Mouse (Mus musculus): Measurements from ENCODE around the gene 4931428F04Rik. TPM values are rescaled to one million over a fixed set of nuclear protein-coding genes. Genes with fewer than 3 reads are reported as not detected.

4931428F04Rik gene
- total and polyA plus RNA-seq, 2 experiments from 2014 or later: 70.9 to 146 TPM

DNA sequence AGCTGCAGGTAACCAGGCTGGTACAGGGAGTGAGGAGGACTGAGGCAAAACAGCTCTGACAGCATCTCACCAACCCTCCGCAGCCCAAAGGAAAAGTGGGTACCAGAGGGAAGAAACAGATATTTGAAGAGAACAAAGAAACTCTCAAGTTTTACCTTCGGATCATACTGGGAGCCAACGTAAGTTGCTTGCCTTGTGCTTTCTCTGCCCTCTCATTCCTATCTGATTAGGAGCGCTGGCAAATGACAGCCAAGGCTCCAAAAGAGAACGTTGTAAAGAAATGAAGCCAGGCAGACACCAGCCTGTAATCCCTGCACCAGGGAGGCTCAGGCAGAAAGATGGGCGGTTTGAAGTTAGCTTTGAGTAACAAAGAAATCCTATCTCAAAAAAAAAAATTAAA lies 37.3 kb upstream of the 4931428F04Rik start:
- Histone ChIP-seq H3K9ac (peak overlapping the region; percentile 80), H3K27me3 (ENCODE audit: insufficient read depth, low read length) (no peaks in the 10 kb centered on the region), H3K4me3 (ENCODE audit: low read depth, low read length) (peak overlapping the region; percentile 57), H3K4me1 (ENCODE audit: insufficient read depth) (peaks cover 16% of the 10 kb centered on the region), H3K4me2 (ENCODE audit: low read depth) (peak overlapping the region; percentile 90), H3K36me3 (ENCODE audit: insufficient read depth) (peaks cover 46% of the 10 kb centered on the region), H3K27ac (ENCODE audit: low read depth, low read length) (peak overlapping the region; percentile 84; the same call in 1 of the 2 replicates), H3K9me3 (ENCODE audit: low read length) (no peaks in the 10 kb centered on the region)
- DNase-seq (no peak), ATAC-seq (no peak)
- TF ChIP-seq CTCF (IDR thresholded peaks at IDR 0.05; ENCODE audit: low read depth): no peak
- 36% methylated on average over 6 of the region's 6 CpGs for WGBS

DNA sequence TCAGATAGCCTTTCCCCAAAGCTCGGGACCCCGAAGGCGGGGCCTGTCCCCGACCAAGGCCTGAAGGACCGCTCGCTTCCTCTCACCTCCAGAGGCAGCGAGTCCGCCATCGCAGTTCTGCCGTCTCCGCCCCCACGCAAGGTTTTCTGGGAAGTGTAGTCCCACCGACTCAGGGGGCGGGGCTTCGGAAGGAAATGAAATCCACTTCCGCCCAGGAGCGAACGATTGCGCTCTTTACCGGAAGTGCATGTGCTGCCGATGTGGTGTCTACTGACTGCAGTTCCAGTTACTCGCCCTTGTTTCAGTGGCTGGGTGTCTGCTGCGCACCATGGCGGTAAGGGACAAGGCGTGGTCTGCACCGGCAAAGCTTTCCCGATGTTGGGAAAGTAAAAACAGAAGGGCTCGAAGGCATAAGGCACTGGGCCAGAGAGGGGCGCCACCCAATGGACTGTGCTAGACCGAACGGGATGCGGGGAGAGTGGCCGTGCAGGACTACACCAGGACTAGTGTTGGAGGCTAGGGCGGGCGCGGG lies 36.5 kb upstream of the 4931428F04Rik start, which contains the start of the genes Lrrc29 and Tmem208:
Gene Lrrc29 (minus strand): TSS at position 138 of the 532 bp plus-strand sequence.
Gene Tmem208 (plus strand): TSS at position 214 of the 532 bp plus-strand sequence.
- Histone ChIP-seq H3K4me3 (ENCODE audit: low read depth, low read length) (peak within 1 kb of the TSS; percentile 57), H3K27ac (ENCODE audit: low read depth, low read length) (peak within 1 kb of the TSS; percentile 84), H3K9me3 (ENCODE audit: low read length) (no peaks in the 10 kb centered on the region), H3K4me1 (ENCODE audit: insufficient read depth) (peaks cover 16% of the 10 kb centered on the region), H3K36me3 (ENCODE audit: insufficient read depth) (peaks cover 39% of the 10 kb centered on the region), H3K9ac (peak within 1 kb of the TSS; percentile 80), H3K4me2 (ENCODE audit: low read depth) (peak within 1 kb of the TSS; percentile 90), H3K27me3 (ENCODE audit: insufficient read depth, low read length) (no peaks in the 10 kb centered on the region)
- DNase-seq (peak; percentile 97), ATAC-seq (peak; percentile 97)
- WGBS: 2% methylated on average over 36 of the region's 36 CpGs
- peak; percentile 67 for TF ChIP-seq CTCF (IDR thresholded peaks at IDR 0.05; ENCODE audit: low read depth)

DNA sequence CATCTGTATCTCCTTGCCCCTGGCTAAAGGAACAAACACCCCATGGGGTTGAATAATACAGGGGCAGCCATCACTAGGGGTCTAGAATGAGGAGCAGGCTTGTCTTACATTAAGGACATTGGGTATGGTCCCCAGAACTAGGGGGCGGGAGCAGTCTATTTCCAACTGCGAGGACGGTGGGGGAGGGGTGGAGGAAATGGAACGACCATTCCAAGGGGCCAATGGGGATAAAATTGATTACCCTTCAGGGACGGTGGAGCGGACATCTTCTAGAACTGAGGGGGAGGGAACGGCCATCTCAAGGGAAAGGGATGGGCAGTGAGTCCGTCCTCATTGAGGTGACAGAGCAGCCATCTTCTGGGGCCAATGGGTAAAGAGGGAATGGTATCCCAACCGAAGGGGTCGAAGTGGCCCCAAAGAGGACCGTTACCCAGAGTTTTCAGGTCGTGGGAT lies 36.0 kb upstream of the 4931428F04Rik start:
- H3K4me1 ChIP-seq (ENCODE audit: insufficient read depth): peaks cover 16% of the 10 kb centered on the region
- peak overlapping the region; percentile 57 for H3K4me3 ChIP-seq (ENCODE audit: low read depth, low read length)
- TF ChIP-seq CTCF (IDR thresholded peaks at IDR 0.05; ENCODE audit: low read depth): 0 out of 2 replicates have a peak, but pooled peaks have one; percentile 4
- no peaks in the 10 kb centered on the region for H3K27me3 ChIP-seq (ENCODE audit: insufficient read depth, low read length)
- ATAC-seq (peak; percentile 33), DNase-seq (no peak)
- peak overlapping the region; percentile 90 for H3K4me2 ChIP-seq (ENCODE audit: low read depth)
- WGBS: 2% methylated on average over 12 of the region's 12 CpGs
- peaks cover 35% of the 10 kb centered on the region for H3K36me3 ChIP-seq (ENCODE audit: insufficient read depth)
- H3K9ac ChIP-seq: peak overlapping the region; percentile 80
- no peaks in the 10 kb centered on the region for H3K9me3 ChIP-seq (ENCODE audit: low read length)
- H3K27ac ChIP-seq (ENCODE audit: low read depth, low read length): peak overlapping the region; percentile 84

DNA sequence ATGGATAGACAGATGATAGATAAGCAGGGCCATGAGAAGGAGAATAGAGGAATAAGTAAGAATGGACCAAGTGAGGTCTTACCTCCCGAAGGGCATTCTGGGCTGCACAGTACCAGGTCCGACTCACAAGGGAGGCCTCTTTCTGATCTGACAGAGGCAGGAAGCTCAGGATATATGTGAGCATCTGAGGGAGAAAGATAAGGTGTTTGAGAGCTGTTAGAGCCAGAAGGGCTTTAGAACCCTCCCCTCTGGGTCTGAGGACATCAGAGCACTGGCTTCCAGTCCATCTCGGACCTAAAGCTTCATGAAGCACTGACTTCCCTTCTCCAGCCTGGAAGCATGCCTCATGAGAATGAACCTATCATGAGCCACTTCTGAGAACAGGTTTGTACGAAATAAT lies 33.5 kb upstream of the 4931428F04Rik start:
- TF ChIP-seq CTCF (IDR thresholded peaks at IDR 0.05; ENCODE audit: low read depth): no peak
- ATAC-seq (no peak), DNase-seq (no peak)
- Histone ChIP-seq H3K9me3 (ENCODE audit: low read length) (no peaks in the 10 kb centered on the region), H3K9ac (no peak overlapping the region), H3K27ac (ENCODE audit: low read depth, low read length) (no peak overlapping the region), H3K4me3 (ENCODE audit: low read depth, low read length) (no peak overlapping the region), H3K27me3 (ENCODE audit: insufficient read depth, low read length) (no peaks in the 10 kb centered on the region), H3K36me3 (ENCODE audit: insufficient read depth) (peaks cover 27% of the 10 kb centered on the region), H3K4me2 (ENCODE audit: low read depth) (no peak overlapping the region), H3K4me1 (ENCODE audit: insufficient read depth) (peaks cover 16% of the 10 kb centered on the region)
- 92% methylated on average over 4 of the region's 4 CpGs for WGBS

GRCm38 (mm10) chr8:105318662-105319190 lies 29.1 kb upstream of the 4931428F04Rik start:
- H3K4me3 ChIP-seq (ENCODE audit: low read depth, low read length): no peak overlapping the region
- H3K9me3 ChIP-seq (ENCODE audit: low read length): no peaks in the 10 kb centered on the region
- no peak overlapping the region for H3K27ac ChIP-seq (ENCODE audit: low read depth, low read length)
- no peaks in the 10 kb centered on the region for H3K27me3 ChIP-seq (ENCODE audit: insufficient read depth, low read length)
- peaks cover 62% of the 10 kb centered on the region for H3K36me3 ChIP-seq (ENCODE audit: insufficient read depth)
- TF ChIP-seq CTCF (IDR thresholded peaks at IDR 0.05; ENCODE audit: low read depth): no peak
- no peak for DNase-seq
- 84% methylated on average over 11 of the region's 11 CpGs for WGBS
- H3K4me2 ChIP-seq (ENCODE audit: low read depth): no peak overlapping the region
- no peak overlapping the region for H3K9ac ChIP-seq
- ATAC-seq: no peak
- no peaks in the 10 kb centered on the region for H3K4me1 ChIP-seq (ENCODE audit: insufficient read depth)

DNA sequence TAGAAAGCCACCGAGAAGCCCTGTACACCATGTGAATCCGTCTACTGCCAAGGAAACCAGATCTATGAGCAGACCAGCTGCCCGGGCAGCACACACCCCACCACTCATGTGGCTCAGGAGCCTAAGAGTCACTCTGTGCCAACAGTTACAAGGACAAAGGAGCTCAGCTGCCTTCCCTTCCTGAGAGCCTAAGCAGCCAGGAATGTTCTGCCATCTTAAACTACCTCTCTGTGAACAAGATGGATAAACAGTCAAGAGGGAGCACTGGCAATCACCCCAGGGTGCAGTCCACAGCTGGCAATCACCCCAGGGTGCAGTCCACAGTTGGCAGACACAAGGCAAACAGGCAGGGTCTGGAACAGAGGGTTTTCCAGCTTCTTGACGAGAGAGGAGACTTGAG lies 28.3 kb upstream of the 4931428F04Rik start:
- TF ChIP-seq CTCF (IDR thresholded peaks at IDR 0.05; ENCODE audit: low read depth): no peak
- WGBS: 76% methylated on average over 4 of the region's 4 CpGs
- Histone ChIP-seq H3K4me2 (ENCODE audit: low read depth) (no peak overlapping the region), H3K27ac (ENCODE audit: low read depth, low read length) (no peak overlapping the region), H3K9me3 (ENCODE audit: low read length) (no peaks in the 10 kb centered on the region), H3K4me1 (ENCODE audit: insufficient read depth) (no peaks in the 10 kb centered on the region), H3K27me3 (ENCODE audit: insufficient read depth, low read length) (no peaks in the 10 kb centered on the region), H3K9ac (no peak overlapping the region), H3K4me3 (ENCODE audit: low read depth, low read length) (no peak overlapping the region), H3K36me3 (ENCODE audit: insufficient read depth) (peaks cover 68% of the 10 kb centered on the region)
- DNase-seq (no peak), ATAC-seq (no peak)

- DNase-seq: no peak
- Histone ChIP-seq H3K27me3 (ENCODE audit: insufficient read depth, low read length) (no peaks in the 10 kb centered on the region), H3K27ac (ENCODE audit: low read depth, low read length) (no peak overlapping the region), H3K4me3 (ENCODE audit: low read depth, low read length) (no peak overlapping the region), H3K4me2 (ENCODE audit: low read depth) (no peak overlapping the region), H3K9me3 (ENCODE audit: low read length) (no peaks in the 10 kb centered on the region), H3K4me1 (ENCODE audit: insufficient read depth) (no peaks in the 10 kb centered on the region), H3K36me3 (ENCODE audit: insufficient read depth) (peaks cover 71% of the 10 kb centered on the region), H3K9ac (no peak overlapping the region)
- WGBS: 93% methylated on average over 18 of the region's 18 CpGs
- TF ChIP-seq CTCF (IDR thresholded peaks at IDR 0.05; ENCODE audit: low read depth): no peak
- ATAC-seq: no peak
Observed at GRCm38 (mm10) chr8:105315073-105315769, 25.6 kb upstream of the 4931428F04Rik start.
